Mouse (Mus musculus) CH12.LX (cell line): ENCODE data around the gene Krt24.

ENCODE experiments used
- CTCF ChIP-seq, 2 experiments: IDR thresholded peaks in 1 of 2; conservative IDR thresholded peaks in 1 of 2; 2 replicates each; pipeline ENCODE4 v1.5.1; 2011 to 2012; ENCODE audit warnings: low read depth in 2 of 2, low read length in 2 of 2, improper control_type of control experiment in 1 of 2, inconsistent platforms in 1 of 2, mild to moderate bottlenecking in 1 of 2, moderate library complexity in 1 of 2
- ETS1 ChIP-seq: conservative IDR thresholded peaks from 2 replicates; pipeline ENCODE4 v1.6.1; 2012; ENCODE audit warnings: low read depth, mild to moderate bottlenecking, inconsistent platforms, low read length, improper control_type of control experiment, moderate library complexity
- MAFK ChIP-seq: IDR thresholded peaks from 2 replicates; pipeline ENCODE4 v1.6.1; 2011; ENCODE audit warnings: low read length, improper control_type of control experiment; ENCODE audit not compliant: insufficient replicate concordance
- POLR2A ChIP-seq: IDR thresholded peaks from 2 replicates; pipeline ENCODE4 v1.6.1; 2011; ENCODE audit warnings: low read depth, mild to moderate bottlenecking, improper control_type of control experiment, low read length
- TCF12 ChIP-seq: IDR thresholded peaks from 2 replicates; pipeline ENCODE4 v1.6.1; 2014; ENCODE audit warnings: low read depth, mild to moderate bottlenecking, inconsistent platforms, low read length, improper control_type of control experiment
- ZC3H11A ChIP-seq: IDR thresholded peaks from 2 replicates; pipeline ENCODE4 v1.6.1; 2012; ENCODE audit warnings: low read depth, mild to moderate bottlenecking, inconsistent platforms, low read length, improper control_type of control experiment
- ZMIZ1 ChIP-seq: IDR thresholded peaks from 2 replicates; pipeline ENCODE4 v1.6.1; 2012; ENCODE audit warnings: low read depth, mild to moderate bottlenecking, inconsistent platforms, low read length, improper control_type of control experiment

GRCm38 (mm10) chr11:99249115-99249514, 35.9 kb downstream of the Krt24 start:
- TF ChIP-seq POLR2A (no peak), ZC3H11A (no peak), ETS1 (no peak), CTCF (conservative IDR thresholded peaks at IDR 0.05 in 1 of 2, IDR thresholded peaks at IDR 0.05 in 1 of 2; ENCODE audit: low read depth in 2 of 2, low read length in 2 of 2) (peak; percentile 73 to 86), MAFK (no peak), TCF12 (no peak), ZMIZ1 (no peak)
